Mouse (Mus musculus): ENCODE data around the gene Rgs7bp. TPM values are rescaled to one million over a fixed set of nuclear protein-coding genes. Genes with fewer than 3 reads are reported as not detected.

Rgs7bp gene
- polyA plus RNA-seq, 1 experiment from 2014 or later = 3.2 TPM

- Histone ChIP-seq H3K4me1 (replicated peaks) (peaks cover 18% of the 10 kb centered on the region), H3K9me3 (replicated peaks) (no peaks in the 10 kb centered on the region), H3K4me3 (no peak overlapping the region), H3K27me3 (no peaks in the 10 kb centered on the region), H3K27ac (no peak overlapping the region), H3K4me2 (no peak overlapping the region), H3K9ac (no peak overlapping the region), H3K36me3 (no peaks in the 10 kb centered on the region)
- ATAC-seq (replicated peaks; ENCODE audit: insufficient number of reproducible peaks, insufficient read depth, low FRiP score, low read depth) = peak; percentile 70
- 51% methylated on average over 11 of the region's 11 CpGs for WGBS
Observed at GRCm38 (mm10) chr13:104962716-104963411, 91.9 kb downstream of the Rgs7bp start.

- no peak overlapping the region for H3K4me2 ChIP-seq
- H3K9me3 ChIP-seq (replicated peaks) = no peaks in the 10 kb centered on the region
- H3K4me1 ChIP-seq (replicated peaks) = peaks cover 18% of the 10 kb centered on the region
- no peaks in the 10 kb centered on the region for H3K27me3 ChIP-seq
- no peak for ATAC-seq (replicated peaks; ENCODE audit: insufficient number of reproducible peaks, insufficient read depth, low FRiP score, low read depth)
- no peak overlapping the region for H3K27ac ChIP-seq
- no peak overlapping the region for H3K9ac ChIP-seq
- 82% methylated on average over 7 of the region's 7 CpGs for WGBS
- H3K36me3 ChIP-seq = no peaks in the 10 kb centered on the region
- no peak overlapping the region for H3K4me3 ChIP-seq
Observed at GRCm38 (mm10) chr13:104962166-104962565, 92.6 kb downstream of the Rgs7bp start.

- H3K4me1 ChIP-seq (replicated peaks) = peaks cover 18% of the 10 kb centered on the region
- no peak for ATAC-seq (replicated peaks; ENCODE audit: insufficient number of reproducible peaks, insufficient read depth, low FRiP score, low read depth)
- 78% methylated on average over 14 of the region's 14 CpGs for WGBS
- H3K27ac ChIP-seq = no peak overlapping the region
- H3K36me3 ChIP-seq = no peaks in the 10 kb centered on the region
- H3K9ac ChIP-seq = no peak overlapping the region
- no peaks in the 10 kb centered on the region for H3K27me3 ChIP-seq
- H3K4me3 ChIP-seq = no peak overlapping the region
- no peak overlapping the region for H3K4me2 ChIP-seq
- H3K9me3 ChIP-seq (replicated peaks) = no peaks in the 10 kb centered on the region
Observed at GRCm38 (mm10) chr13:104960951-104961715, 93.6 kb downstream of the Rgs7bp start.

GRCm38 (mm10) chr13:104960206-104960928 is 94.4 kb downstream of the Rgs7bp start:
- Histone ChIP-seq H3K4me2 (no peak overlapping the region), H3K4me3 (no peak overlapping the region), H3K36me3 (no peaks in the 10 kb centered on the region), H3K9me3 (replicated peaks) (no peaks in the 10 kb centered on the region), H3K27ac (no peak overlapping the region), H3K27me3 (no peaks in the 10 kb centered on the region), H3K4me1 (replicated peaks) (peaks cover 18% of the 10 kb centered on the region), H3K9ac (no peak overlapping the region)
- WGBS = 76% methylated on average over 7 of the region's 7 CpGs
- ATAC-seq (replicated peaks; ENCODE audit: insufficient number of reproducible peaks, insufficient read depth, low FRiP score, low read depth) = no peak

- Histone ChIP-seq H3K9me3 (replicated peaks) (no peaks in the 10 kb centered on the region), H3K4me2 (0 out of 2 replicates have a peak overlapping the region, but pooled peaks have one; percentile 12), H3K27me3 (no peaks in the 10 kb centered on the region), H3K9ac (no peak overlapping the region), H3K27ac (no peak overlapping the region), H3K4me3 (no peak overlapping the region), H3K36me3 (no peaks in the 10 kb centered on the region), H3K4me1 (replicated peaks) (peaks cover 18% of the 10 kb centered on the region)
- ATAC-seq (replicated peaks; ENCODE audit: insufficient number of reproducible peaks, insufficient read depth, low FRiP score, low read depth) = no peak
- 31% methylated on average over 4 of the region's 4 CpGs for WGBS
Observed at GRCm38 (mm10) chr13:104959733-104960132, 95.0 kb downstream of the Rgs7bp start.

- under 1% methylated on average over 7 of the region's 7 CpGs for WGBS
Observed at GRCm38 (mm10) chr13:104947958-104948357, 106.8 kb downstream of the Rgs7bp start.

GRCm38 (mm10) chr13:104940483-104940882 is 114.2 kb downstream of the Rgs7bp start:
- H3K4me2 ChIP-seq = no peak overlapping the region
- 95% methylated on average over 8 of the region's 8 CpGs for WGBS
- H3K9me3 ChIP-seq (replicated peaks) = no peaks in the 10 kb centered on the region
- no peak overlapping the region for H3K9ac ChIP-seq
- no peak overlapping the region for H3K27ac ChIP-seq
- H3K4me1 ChIP-seq (replicated peaks) = 0 out of 2 replicates have a peak, but pooled peaks cover 4% of the 10 kb centered on the region
- no peak for ATAC-seq (replicated peaks; ENCODE audit: insufficient number of reproducible peaks, insufficient read depth, low FRiP score, low read depth)
- no peaks in the 10 kb centered on the region for H3K36me3 ChIP-seq
- no peak overlapping the region for H3K4me3 ChIP-seq
- H3K27me3 ChIP-seq = no peaks in the 10 kb centered on the region

More at GRCm38 (mm10) chr13:104947958-104948357, 106.8 kb downstream of the Rgs7bp start:
- Histone ChIP-seq H3K4me2 (peak overlapping the region; percentile 52), H3K4me3 (peak overlapping the region; percentile 19), H3K36me3 (no peaks in the 10 kb centered on the region), H3K4me1 (replicated peaks) (no peaks in the 10 kb centered on the region), H3K9ac (no peak overlapping the region), H3K27ac (no peak overlapping the region), H3K9me3 (replicated peaks) (no peaks in the 10 kb centered on the region), H3K27me3 (no peaks in the 10 kb centered on the region)
- ATAC-seq (replicated peaks; ENCODE audit: insufficient number of reproducible peaks, insufficient read depth, low FRiP score, low read depth) = peak; percentile 60; the same call in 1 of the 2 replicates

- Histone ChIP-seq H3K27me3 (no peaks in the 10 kb centered on the region), H3K27ac (no peak overlapping the region), H3K4me3 (no peak overlapping the region), H3K9ac (no peak overlapping the region), H3K9me3 (replicated peaks) (no peaks in the 10 kb centered on the region), H3K4me1 (replicated peaks) (0 out of 2 replicates have a peak, but pooled peaks cover 4% of the 10 kb centered on the region), H3K36me3 (no peaks in the 10 kb centered on the region), H3K4me2 (no peak overlapping the region)
- 2% methylated on average over 4 of the region's 4 CpGs for WGBS
- no peak for ATAC-seq (replicated peaks; ENCODE audit: insufficient number of reproducible peaks, insufficient read depth, low FRiP score, low read depth)
Observed at GRCm38 (mm10) chr13:104939856-104940255, 114.9 kb downstream of the Rgs7bp start.

- 0 out of 2 replicates have a peak, but pooled peaks cover 4% of the 10 kb centered on the region for H3K4me1 ChIP-seq (replicated peaks)
- no peak overlapping the region for H3K27ac ChIP-seq
- H3K4me3 ChIP-seq = no peak overlapping the region
- no peak overlapping the region for H3K9ac ChIP-seq
- no peaks in the 10 kb centered on the region for H3K27me3 ChIP-seq
- no peaks in the 10 kb centered on the region for H3K36me3 ChIP-seq
- WGBS = 72% methylated on average over 13 of the region's 13 CpGs
- no peaks in the 10 kb centered on the region for H3K9me3 ChIP-seq (replicated peaks)
- no peak for ATAC-seq (replicated peaks; ENCODE audit: insufficient number of reproducible peaks, insufficient read depth, low FRiP score, low read depth)
- H3K4me2 ChIP-seq = no peak overlapping the region
Observed at GRCm38 (mm10) chr13:104938966-104939593, 115.7 kb downstream of the Rgs7bp start.

GRCm38 (mm10) chr13:104937759-104938158 is 117.0 kb downstream of the Rgs7bp start:
- H3K27ac ChIP-seq = no peak overlapping the region
- H3K36me3 ChIP-seq = no peaks in the 10 kb centered on the region
- no peak overlapping the region for H3K9ac ChIP-seq
- ATAC-seq (replicated peaks; ENCODE audit: insufficient number of reproducible peaks, insufficient read depth, low FRiP score, low read depth) = no peak
- H3K4me1 ChIP-seq (replicated peaks) = 0 out of 2 replicates have a peak, but pooled peaks cover 4% of the 10 kb centered on the region
- WGBS = 7% methylated on average over 6 of the region's 6 CpGs
- H3K27me3 ChIP-seq = no peaks in the 10 kb centered on the region
- H3K9me3 ChIP-seq (replicated peaks) = no peaks in the 10 kb centered on the region
- peak overlapping the region; percentile 61 for H3K4me2 ChIP-seq
- peak overlapping the region; percentile 37 for H3K4me3 ChIP-seq

- H3K4me2 ChIP-seq = no peak overlapping the region
- no peak overlapping the region for H3K27ac ChIP-seq
- no peaks in the 10 kb centered on the region for H3K27me3 ChIP-seq
- no peak for ATAC-seq (replicated peaks; ENCODE audit: insufficient number of reproducible peaks, insufficient read depth, low FRiP score, low read depth)
- 93% methylated on average over 2 of the region's 2 CpGs for WGBS
- H3K4me3 ChIP-seq = no peak overlapping the region
- 0 out of 2 replicates have a peak, but pooled peaks cover 4% of the 10 kb centered on the region for H3K4me1 ChIP-seq (replicated peaks)
- no peaks in the 10 kb centered on the region for H3K9me3 ChIP-seq (replicated peaks)
- H3K36me3 ChIP-seq = no peaks in the 10 kb centered on the region
- no peak overlapping the region for H3K9ac ChIP-seq
Observed at GRCm38 (mm10) chr13:104936586-104936985, 118.1 kb downstream of the Rgs7bp start.
